Mouse (Mus musculus) lung, postnatal 25 days (tissue): Measurements from ENCODE around the gene Smim13.
"Not testable (repeated sequence)": the region's sequence is repeated elsewhere in the genome, so short reads cannot be mapped to it uniquely, and the experiment has no call there.

Experiments
- DNase-seq: peaks from one replicate; pipeline ENCODE4 v3.0.0; 2022; ENCODE audit warnings: low spot score

Gene Smim13

GRCm38 (mm10) chr13:41238035-41238804 lies 11.4 kb upstream of the Smim13 start:
- DNase-seq = no peak

GRCm38 (mm10) chr13:41238805-41239130 lies 10.9 kb upstream of the Smim13 start:
- DNase-seq = no peak

- DNase-seq = no peak
These were observed 8.1 kb upstream of the Smim13 start for GRCm38 (mm10) chr13:41241557-41241956.

GRCm38 (mm10) chr13:41244306-41244830 lies 5.3 kb upstream of the Smim13 start:
- no peak for DNase-seq

GRCm38 (mm10) chr13:41248751-41249520 lies 708 bp upstream of the Smim13 start:
- no peak for DNase-seq

- peak; percentile 8 for DNase-seq
These were observed 806 bp downstream of the Smim13 start for GRCm38 (mm10) chr13:41250318-41250981.

GRCm38 (mm10) chr13:41251232-41251631 lies 1.6 kb downstream of the Smim13 start:
- DNase-seq = not testable (repeated sequence)

GRCm38 (mm10) chr13:41251667-41252066 lies 2.0 kb downstream of the Smim13 start:
- DNase-seq = peak; percentile 61

GRCm38 (mm10) chr13:41252141-41252540 lies 2.5 kb downstream of the Smim13 start:
- no peak for DNase-seq

GRCm38 (mm10) chr13:41252736-41253135 lies 3.1 kb downstream of the Smim13 start:
- no peak for DNase-seq

- DNase-seq = no peak
These were observed 6.5 kb downstream of the Smim13 start for GRCm38 (mm10) chr13:41256126-41256525.

- no peak for DNase-seq
These were observed 7.3 kb downstream of the Smim13 start for GRCm38 (mm10) chr13:41256962-41257361.

- DNase-seq = no peak
These were observed 8.2 kb downstream of the Smim13 start for GRCm38 (mm10) chr13:41257851-41258250.

GRCm38 (mm10) chr13:41261617-41262016 lies 12.0 kb downstream of the Smim13 start:
- not testable (repeated sequence) for DNase-seq

- DNase-seq = no peak
These were observed 13.8 kb downstream of the Smim13 start for GRCm38 (mm10) chr13:41263304-41264006.

- DNase-seq = no peak
These were observed 18.3 kb downstream of the Smim13 start for GRCm38 (mm10) chr13:41267827-41268408.

GRCm38 (mm10) chr13:41273927-41274650 lies 24.4 kb downstream of the Smim13 start, which contains the start of gene Gm17364:
Gene Gm17364 (minus strand): TSS chr13:41273977.
- no peak for DNase-seq

GRCm38 (mm10) chr13:41280696-41281095 lies 31.1 kb downstream of the Smim13 start:
- no peak for DNase-seq

GRCm38 (mm10) chr13:41283256-41283655 lies 33.6 kb downstream of the Smim13 start:
- peak; percentile 82 for DNase-seq

GRCm38 (mm10) chr13:41285448-41285847 lies 35.8 kb downstream of the Smim13 start:
- DNase-seq = no peak

GRCm38 (mm10) chr13:41286285-41286684 lies 36.6 kb downstream of the Smim13 start:
- DNase-seq = no peak
